Mouse (Mus musculus): Measurements from ENCODE around the gene Fes.

- TF ChIP-seq CTCF (IDR thresholded peaks at IDR 0.05): no peak
- TF ChIP-seq EP300 (IDR thresholded peaks at IDR 0.05): no peak
Measured at GRCm38 (mm10) chr7:80373352-80373751, 14.4 kb downstream of the Fes start.
